In the genomic region with DNA sequence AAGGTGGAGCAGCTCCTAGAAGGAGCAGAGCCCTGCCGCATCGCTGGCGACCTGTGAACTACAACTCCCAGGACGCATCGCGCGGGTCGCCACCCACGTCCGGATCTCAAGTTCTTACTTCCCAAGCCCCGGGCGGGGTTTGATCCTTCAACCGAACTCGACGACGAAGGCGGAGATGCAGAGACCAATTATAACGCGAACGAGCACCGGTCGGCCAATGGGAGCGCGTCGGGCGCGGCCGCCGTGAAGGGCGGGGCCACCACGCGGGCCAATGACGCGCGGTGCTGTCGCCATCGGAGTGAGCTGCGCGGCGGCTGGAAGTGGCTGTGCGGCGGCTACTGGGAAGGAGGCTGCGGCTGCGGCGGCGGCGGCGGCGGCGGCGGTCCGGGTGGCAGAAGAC, we compare ENCODE assay signal across 8 mouse cellular contexts. TPM values are rescaled to one million over a fixed set of nuclear protein-coding genes. Genes with fewer than 3 reads are reported as not detected.
DNase-seq lines count a peak whose midpoint lies in the region; ATAC-seq lines count a peak whose summit lies in the region.

Gene Dda1, plus strand, starts transcription at position 284 of the 400 bp plus-strand sequence.

- DNase-seq in adipocyte (ENCODE audit: low spot score): peak; percentile 98
- peak; percentile 99 for DNase-seq in embryo, embryonic 10 days (ENCODE audit: low spot score)
- peak; percentile 92 for DNase-seq in gastrocnemius, postnatal 10 days
- peak; percentile 99 for DNase-seq in induced T-regulatory cell, adult 2 months (ENCODE audit: low read depth)
- peak; percentile 98 to 99 for DNase-seq in left cerebral cortex, adult 9 months (ENCODE audit: low spot score in 2 of 2)
- peak; percentile 98 for DNase-seq in right cerebral cortex, postnatal 14 days
- peak; percentile 91 to 98 for DNase-seq in urinary bladder, postnatal 36 days (ENCODE audit: low spot score in 2 of 2)

- ATAC-seq in megakaryocyte progenitor cell, adult 5-6 weeks (replicated peaks; ENCODE audit: poor library complexity): peak; percentile 73

RNA-seq across cellular contexts. Expression of gene Dda1, which starts in this region (rescaled TPM):
- total RNA-seq in gastrocnemius, postnatal 10 days (2021): 10 to 100 TPM; 34.8 to 35.8 TPM
- 32.3 and 37.0 TPM in 2 replicates for total RNA-seq in megakaryocyte progenitor cell, adult 5-6 weeks (2015)
- total RNA-seq in megakaryocyte progenitor cell, adult 5-6 weeks (2017): 14.1 and 14.7 TPM in 2 replicates

Comparison
In these comparisons a context has a peak if more than half of its experiments do, and no peak if none do; other contexts are left out.
1. Peak in every context shown above with its lines: DNase-seq and ATAC-seq.